Mouse (Mus musculus) heart, embryonic 16.5 days (tissue): ENCODE measurements around the gene Dnali1. TPM values are rescaled to one million over a fixed set of nuclear protein-coding genes. Genes with fewer than 3 reads are reported as not detected.
A peak's percentile ranks its signal among the peaks of the same experiment; 100 is the strongest.

Source experiments
- ATAC-seq: fragments of 200-750 bp; cut with Nextera tagmentation; replicated peaks from 2 replicates; pipeline ENCODE4 v1.8.0; 2017; ENCODE audit warnings: moderate number of reproducible peaks; ENCODE audit not compliant: insufficient read depth, low FRiP score; ENCODE audit errors: extremely low read depth
- H3K27ac ChIP-seq: fragments of 300-500 bp; sonication (generic); 2 replicates; pipeline ENCODE4 v1.5.1; 2014; ENCODE audit warnings: mild to moderate bottlenecking, low read length, control low read depth, moderate library complexity
- H3K27me3 ChIP-seq: fragments of 300-500 bp; sonication (generic); 2 replicates; pipeline ENCODE4 v1.6.1; 2014; ENCODE audit warnings: low read length, mixed read lengths; ENCODE audit not compliant: control insufficient read depth, insufficient read depth
- H3K36me3 ChIP-seq: fragments of 300-500 bp; sonication (generic); 2 replicates; pipeline ENCODE4 v1.6.1; 2014; ENCODE audit not compliant: control insufficient read depth, insufficient read depth
- H3K4me1 ChIP-seq: fragments of 300-500 bp; sonication (generic); 2 replicates; pipeline ENCODE4 v1.6.1; 2014; ENCODE audit warnings: low read length, mixed read lengths; ENCODE audit not compliant: control insufficient read depth, insufficient read depth
- H3K4me2 ChIP-seq: fragments of 300-500 bp; sonication (generic); 2 replicates; pipeline ENCODE4 v1.6.1; 2014; ENCODE audit warnings: low read depth, mild to moderate bottlenecking, control low read depth, low read length
- H3K4me3 ChIP-seq: fragments of 300-500 bp; sonication (generic); 2 replicates; pipeline ENCODE4 v1.5.1; 2014; ENCODE audit warnings: mild to moderate bottlenecking, control low read depth, low read length
- H3K9ac ChIP-seq: fragments of 300-500 bp; sonication (generic); 2 replicates; pipeline ENCODE4 v1.6.1; 2014; ENCODE audit warnings: low read length, control low read depth
- H3K9me3 ChIP-seq: fragments of 300-500 bp; sonication (generic); replicated peaks from 2 replicates; pipeline ENCODE4 v1.6.1; 2016; ENCODE audit warnings: low read length; ENCODE audit not compliant: control insufficient read depth
- WGBS: fragments of 180-500 bp; shearing (Covaris S2); extraction: QIAGEN DNeasy Blood & Tissue Kit; methylation state at CpG from one replicate; pipeline ENCODE4 v1.1.7; 2014; 5-methylcytosine and 5-hydroxymethylcytosine counted together
- polyA plus RNA-seq: library from polyadenylated mRNA; unstranded; fragments of >200 nt; fragmentation: Nextera tagmentation; extraction: Ambion mirVana; gene quantifications from 2 replicates; pipeline ENCODE4 v1.2.1, GENCODE M21; 2015

Dnali1 gene
- polyA plus RNA-seq, 1 experiment from 2014 or later = 0.63 TPM

DNA sequence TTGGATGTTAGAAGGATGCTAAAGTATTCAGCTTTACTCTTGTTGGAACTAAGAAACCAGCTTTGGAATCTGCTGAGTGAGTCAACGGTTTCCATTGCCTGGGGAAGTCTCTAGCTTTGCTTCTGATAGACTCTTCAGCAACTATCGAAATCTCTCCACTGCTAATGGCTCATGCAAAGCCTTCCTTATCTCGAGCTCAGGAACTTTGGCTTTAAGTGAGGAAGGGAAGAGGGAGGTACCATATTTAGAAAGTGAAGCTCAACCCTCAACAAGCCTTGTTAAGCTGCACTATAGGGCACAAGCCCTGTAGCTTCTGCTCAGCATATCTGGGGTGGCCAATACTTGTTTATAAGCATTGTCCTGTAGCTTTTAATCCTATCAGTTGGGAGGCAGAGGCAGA, 8.2 kb downstream of the Dnali1 start:
- Histone ChIP-seq H3K36me3 (peaks cover 30% of the 10 kb centered on the region), H3K27me3 (no peaks in the 10 kb centered on the region), H3K9ac (no peak overlapping the region), H3K4me3 (no peak overlapping the region), H3K4me2 (no peak overlapping the region), H3K9me3 (no peaks in the 10 kb centered on the region), H3K4me1 (peaks cover 14% of the 10 kb centered on the region), H3K27ac (no peak overlapping the region)
- no peak for ATAC-seq
- 9% methylated on average over 3 of the region's 3 CpGs for WGBS

GRCm38 (mm10) chr4:125056476-125056875, 9.0 kb downstream of the Dnali1 start:
- H3K36me3 ChIP-seq = peaks cover 37% of the 10 kb centered on the region

GRCm38 (mm10) chr4:125055385-125055784, 10.1 kb downstream of the Dnali1 start:
- ATAC-seq = no peak; the same call in 1 of the 2 replicates
- Histone ChIP-seq H3K27me3 (no peaks in the 10 kb centered on the region), H3K4me2 (no peak overlapping the region), H3K9ac (no peak overlapping the region), H3K4me1 (peaks cover 14% of the 10 kb centered on the region), H3K4me3 (no peak overlapping the region), H3K27ac (no peak overlapping the region), H3K9me3 (no peaks in the 10 kb centered on the region), H3K36me3 (peaks cover 39% of the 10 kb centered on the region)
- WGBS = 67% methylated on average over 9 of the region's 9 CpGs

More at GRCm38 (mm10) chr4:125056476-125056875, 9.0 kb downstream of the Dnali1 start:
- no peak overlapping the region for H3K27ac ChIP-seq
- no peak overlapping the region for H3K9ac ChIP-seq
- H3K27me3 ChIP-seq = no peaks in the 10 kb centered on the region
- H3K4me1 ChIP-seq = peaks cover 14% of the 10 kb centered on the region
- H3K4me2 ChIP-seq = no peak overlapping the region
- no peak for ATAC-seq
- no peak overlapping the region for H3K4me3 ChIP-seq
- 89% methylated on average over 4 of the region's 4 CpGs for WGBS
- H3K9me3 ChIP-seq = no peaks in the 10 kb centered on the region

DNA sequence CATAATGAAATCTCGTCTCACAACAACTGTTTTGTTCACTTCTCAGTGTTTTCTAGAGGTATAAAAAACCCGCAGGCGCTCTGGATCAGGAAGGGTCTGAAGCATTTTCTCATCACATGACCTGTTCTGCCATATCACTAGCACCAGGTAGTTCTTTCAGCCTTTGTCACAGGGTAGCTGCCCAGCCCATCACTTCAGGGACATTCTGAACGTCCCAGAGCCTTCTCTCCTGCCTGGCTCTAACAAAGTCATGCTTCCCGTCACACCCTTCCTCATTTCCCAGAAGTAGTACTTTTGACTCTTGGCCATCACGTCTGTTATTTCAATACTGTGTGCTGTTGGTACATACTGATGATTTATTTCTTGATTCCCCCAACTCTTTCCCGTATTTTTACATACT, 21.0 kb downstream of the Dnali1 start:
- H3K4me2 ChIP-seq = no peak overlapping the region
- no peak overlapping the region for H3K27ac ChIP-seq
- no peaks in the 10 kb centered on the region for H3K4me1 ChIP-seq
- no peak overlapping the region for H3K9ac ChIP-seq
- H3K27me3 ChIP-seq = no peaks in the 10 kb centered on the region
- no peak overlapping the region for H3K4me3 ChIP-seq
- H3K9me3 ChIP-seq = no peaks in the 10 kb centered on the region
- WGBS = 85% methylated on average over 7 of the region's 7 CpGs
- no peak for ATAC-seq
- H3K36me3 ChIP-seq = peaks cover 73% of the 10 kb centered on the region

DNA sequence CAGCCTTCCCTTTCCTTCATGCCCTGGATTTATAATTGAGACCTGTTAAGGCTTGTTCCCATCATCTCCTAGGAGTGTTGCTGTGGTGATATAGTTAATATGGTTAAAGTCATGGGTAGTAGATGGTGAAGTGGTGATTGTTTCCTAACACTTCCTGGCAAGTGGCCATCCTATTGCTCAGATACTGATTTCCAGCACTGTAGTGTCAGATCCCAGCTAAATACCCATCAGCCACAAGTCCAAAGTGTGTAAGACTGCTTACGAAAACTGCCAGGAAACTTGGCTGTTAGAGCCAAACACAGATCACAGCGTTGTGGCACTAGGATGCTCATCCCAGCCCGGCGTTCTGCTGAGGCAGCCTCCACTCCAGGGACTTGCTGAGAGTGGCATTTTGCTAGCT, 31.2 kb downstream of the Dnali1 start:
- Histone ChIP-seq H3K9me3 (no peaks in the 10 kb centered on the region), H3K27ac (no peak overlapping the region), H3K4me1 (peaks cover 11% of the 10 kb centered on the region), H3K4me3 (no peak overlapping the region), H3K27me3 (no peaks in the 10 kb centered on the region), H3K4me2 (no peak overlapping the region), H3K9ac (no peak overlapping the region), H3K36me3 (peaks cover 25% of the 10 kb centered on the region)
- no peak for ATAC-seq
- WGBS = 87% methylated on average over 4 of the region's 4 CpGs

DNA sequence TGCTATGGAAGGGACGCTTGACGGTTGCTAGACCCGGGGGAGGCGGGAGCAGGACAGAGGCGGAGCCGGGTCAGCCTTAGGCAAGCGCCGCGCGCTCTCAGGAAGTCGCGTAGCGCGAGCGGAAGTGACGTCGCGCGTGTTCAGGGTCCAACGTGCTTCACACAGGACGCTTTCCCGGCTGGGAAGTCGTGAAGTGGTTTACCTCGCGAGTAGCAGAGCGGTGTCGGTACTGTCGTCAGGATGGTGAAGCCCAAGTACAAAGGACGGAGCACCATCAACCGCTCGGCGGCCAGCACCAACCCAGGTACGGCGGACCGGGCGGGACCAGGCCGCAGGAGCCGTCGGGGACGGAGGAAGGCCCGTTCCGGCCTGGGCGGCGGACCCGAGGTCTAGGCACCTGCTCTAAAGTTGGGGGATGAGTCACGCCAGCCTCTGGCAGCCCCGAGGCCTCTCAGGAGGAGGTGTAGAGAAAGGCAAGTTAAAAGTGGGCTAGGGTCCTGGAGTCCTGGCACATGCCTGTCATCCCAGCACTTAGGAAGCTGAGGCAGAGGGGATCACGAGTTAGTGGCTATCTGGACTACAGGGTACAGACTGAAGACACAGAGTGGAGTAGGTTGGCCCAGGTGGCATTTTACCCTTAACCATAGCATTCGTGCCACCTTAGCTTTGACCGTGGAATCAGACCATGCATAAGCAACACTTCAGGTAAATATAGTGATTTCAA, 35.5 kb downstream of the Dnali1 start:
- H3K4me2 ChIP-seq = peak overlapping the region; percentile 98
- peak overlapping the region; percentile 96 for H3K9ac ChIP-seq
- peak; percentile 99 for ATAC-seq
- H3K27me3 ChIP-seq = peaks cover 2% of the 10 kb centered on the region; the same call in 1 of the 2 replicates
- peak overlapping the region; percentile 66; the same call in 1 of the 2 replicates for H3K27ac ChIP-seq
- H3K9me3 ChIP-seq = no peaks in the 10 kb centered on the region
- H3K36me3 ChIP-seq = peaks cover 4% of the 10 kb centered on the region; the same call in 1 of the 2 replicates
- peaks cover 11% of the 10 kb centered on the region for H3K4me1 ChIP-seq
- under 1% methylated on average over 50 of the region's 50 CpGs for WGBS
- peak overlapping the region; percentile 99 for H3K4me3 ChIP-seq

DNA sequence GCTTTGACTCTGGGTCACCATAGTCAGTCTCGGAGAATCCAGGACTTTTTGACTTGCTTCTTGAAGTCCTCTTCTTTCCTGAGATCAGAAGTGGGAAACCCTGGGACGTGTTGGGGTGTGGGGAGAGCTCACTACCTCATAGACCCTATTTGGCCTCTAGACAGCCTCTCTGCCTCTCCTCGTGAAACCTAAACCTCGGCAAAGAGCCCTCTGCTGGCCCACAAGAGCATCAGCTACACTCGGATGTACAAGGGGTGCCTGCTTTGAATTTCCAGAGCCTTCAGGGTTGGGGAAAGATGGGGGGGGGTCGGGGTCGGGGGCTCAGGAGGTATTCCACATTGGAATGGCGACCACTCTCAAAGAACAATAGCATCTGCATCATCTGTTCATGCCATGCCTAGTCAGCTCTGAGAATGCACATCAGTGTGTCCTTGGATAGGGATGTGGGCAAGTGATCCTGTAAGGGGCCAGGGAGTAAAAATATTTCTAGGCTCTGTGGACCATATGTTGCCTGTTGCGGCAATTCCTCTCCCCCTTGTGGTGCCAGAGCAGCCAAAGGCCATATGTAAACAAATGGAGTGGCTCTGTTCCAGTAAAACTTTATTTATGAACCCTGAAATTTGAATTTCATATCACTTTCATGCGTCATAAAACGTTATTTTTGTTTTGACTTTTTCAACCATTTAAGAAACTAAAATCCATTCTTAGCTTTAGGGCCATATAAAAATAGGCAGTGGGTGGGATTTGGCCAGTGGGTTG, 44.5 kb downstream of the Dnali1 start:
- Histone ChIP-seq H3K4me1 (no peaks in the 10 kb centered on the region), H3K36me3 (no peaks in the 10 kb centered on the region), H3K4me3 (no peak overlapping the region), H3K27me3 (peaks cover 4% of the 10 kb centered on the region), H3K27ac (no peak overlapping the region), H3K9me3 (no peaks in the 10 kb centered on the region), H3K9ac (no peak overlapping the region), H3K4me2 (no peak overlapping the region)
- 28% methylated on average over 11 of the region's 11 CpGs for WGBS
- ATAC-seq = no peak

GRCm38 (mm10) chr4:125017431-125017830, 48.1 kb downstream of the Dnali1 start:
- Histone ChIP-seq H3K27ac (no peak overlapping the region), H3K4me2 (no peak overlapping the region), H3K4me1 (no peaks in the 10 kb centered on the region), H3K27me3 (peaks cover 4% of the 10 kb centered on the region), H3K9ac (no peak overlapping the region), H3K4me3 (no peak overlapping the region), H3K9me3 (no peaks in the 10 kb centered on the region), H3K36me3 (no peaks in the 10 kb centered on the region)
- no peak for ATAC-seq
- 56% methylated on average over 11 of the region's 11 CpGs for WGBS
